Mouse (Mus musculus) heart, postnatal 0 days (tissue): ENCODE results near the gene Vrk1. TPM values are rescaled to one million over a fixed set of nuclear protein-coding genes. Genes with fewer than 3 reads are reported as not detected.

ENCODE experiments used
- ATAC-seq: fragments of 200-750 bp; cut with Nextera tagmentation; 2 replicates; pipeline ENCODE4 v1.8.0; 2017; ENCODE audit warnings: low read depth, moderate number of reproducible peaks, moderate library complexity; ENCODE audit not compliant: insufficient read depth
- DNase-seq: peaks from one replicate; pipeline ENCODE4 v3.0.0-alpha.2; 2016; ENCODE audit warnings: low spot score
- H3K27ac ChIP-seq: fragments of 300-500 bp; sonication (generic); 2 replicates; pipeline ENCODE4 v1.5.1; 2014; ENCODE audit warnings: low read depth, mild to moderate bottlenecking
- H3K27me3 ChIP-seq: fragments of 300-500 bp; sonication (generic); 2 replicates; pipeline ENCODE4 v1.6.1; 2014; ENCODE audit warnings: low read length, mixed read lengths; ENCODE audit not compliant: control insufficient read depth, insufficient read depth
- H3K36me3 ChIP-seq: fragments of 300-500 bp; sonication (generic); replicated peaks from 2 replicates; pipeline ENCODE4 v1.6.1; 2014; ENCODE audit warnings: low read length, mixed read lengths; ENCODE audit not compliant: control insufficient read depth, insufficient read depth
- H3K4me1 ChIP-seq: fragments of 300-500 bp; sonication (generic); 2 replicates; pipeline ENCODE4 v1.6.1; 2014; ENCODE audit warnings: antibody characterized with exemption; ENCODE audit not compliant: control insufficient read depth, insufficient read depth
- H3K4me2 ChIP-seq: fragments of 300-500 bp; sonication (generic); 2 replicates; pipeline ENCODE4 v1.6.1; 2014; ENCODE audit warnings: low read depth, mild to moderate bottlenecking, low read length, moderate library complexity
- H3K4me3 ChIP-seq: fragments of 300-500 bp; sonication (generic); 2 replicates; pipeline ENCODE4 v1.5.1; 2014; ENCODE audit warnings: low read depth, low read length
- H3K9ac ChIP-seq: fragments of 300-500 bp; sonication (generic); replicated peaks from 2 replicates; pipeline ENCODE4 v1.6.1; 2014; ENCODE audit warnings: low read depth, low read length, mixed read lengths
- H3K9me3 ChIP-seq: fragments of 300-500 bp; sonication (generic); replicated peaks from 2 replicates; pipeline ENCODE4 v1.6.1; 2016; ENCODE audit warnings: low read length; ENCODE audit not compliant: control insufficient read depth
- CTCF ChIP-seq: IDR thresholded peaks from 2 replicates; pipeline ENCODE4 v1.5.1; 2016; ENCODE audit warnings: antibody characterized with exemption, control low read depth, low read depth
- EP300 ChIP-seq: IDR thresholded peaks from 2 replicates; pipeline ENCODE4 v1.6.1; 2016; ENCODE audit warnings: antibody characterized with exemption, low read depth
- WGBS: fragments of 180-500 bp; shearing (Covaris S2); extraction: QIAGEN DNeasy Blood & Tissue Kit; methylation state at CpG from one replicate; pipeline ENCODE4 v1.1.7; 2014; 5-methylcytosine and 5-hydroxymethylcytosine counted together
- polyA plus RNA-seq: library from polyadenylated mRNA; unstranded; fragments of >200 nt; fragmentation: Nextera tagmentation; extraction: Ambion mirVana; gene quantifications from 2 replicates; pipeline ENCODE4 v1.2.1, GENCODE M21; 2015
- total RNA-seq: library from RNA; depleted of rRNA; stranded (reverse); fragments of >200 nt; gene quantifications from 2 replicates; pipeline ENCODE4 v1.2.3, GENCODE M21; 2014; ENCODE audit warnings: low replicate concordance; rRNA removed

The Vrk1 gene
- total RNA-seq (8.0 and 19.9 TPM in 2 replicates), polyA plus RNA-seq (23.6 and 26.0 TPM in 2 replicates)

DNA sequence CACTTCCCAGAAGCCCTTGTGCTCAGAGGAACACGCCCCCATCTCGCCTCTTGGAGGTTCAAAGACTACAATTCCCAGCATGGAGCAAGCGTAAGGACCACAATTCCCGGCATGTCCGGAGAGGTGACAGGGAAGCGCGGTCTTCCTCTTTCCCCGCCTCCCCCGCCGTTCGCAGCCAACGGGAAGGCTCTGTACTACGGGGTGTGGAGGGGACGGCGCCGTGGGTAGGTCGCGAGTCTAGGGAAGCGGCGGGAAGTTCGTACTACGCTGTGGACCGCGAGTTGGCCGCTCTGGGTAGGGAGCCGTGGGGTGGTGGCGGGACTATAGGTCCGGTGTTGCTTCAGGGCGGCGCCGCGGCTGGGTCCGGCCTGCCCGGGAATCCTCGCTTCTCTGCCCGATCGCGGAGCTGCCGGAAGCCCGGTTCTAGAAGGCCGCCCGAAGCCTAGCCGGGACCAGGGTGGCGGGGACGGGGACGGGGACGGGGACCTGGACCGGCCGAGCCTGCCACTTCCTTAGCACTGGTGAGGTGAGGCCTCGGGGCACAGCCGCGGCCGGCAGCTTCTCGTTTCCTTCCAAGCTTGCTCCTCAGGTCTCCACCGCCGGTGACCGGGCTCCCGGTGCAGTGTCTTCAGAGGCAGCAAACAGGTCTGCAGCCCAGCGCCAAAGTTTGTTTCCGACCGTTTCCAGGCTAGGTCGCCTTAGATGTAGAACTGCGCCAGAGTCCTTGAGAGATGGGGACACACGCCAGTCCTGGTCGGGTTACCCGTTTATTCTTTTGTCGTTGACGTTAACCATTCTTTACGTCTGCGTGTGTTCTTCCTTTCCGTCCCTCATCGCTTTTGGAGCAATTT lies at the start of gene Vrk1:
Vrk1 (plus strand) TSS at position 164 of the 851 bp plus-strand sequence.
- H3K27ac ChIP-seq: peak within 1 kb of the TSS; percentile 85
- under 1% methylated on average over 71 of the region's 72 CpGs for WGBS
- peak; percentile 98 for ATAC-seq

GRCm38 (mm10) chr12:105960592-105961330 lies 49.3 kb upstream of the Vrk1 start:
- no peak overlapping the region for H3K4me2 ChIP-seq
- peaks cover 9% of the 10 kb centered on the region for H3K4me1 ChIP-seq
- 24% methylated on average over 19 of the region's 19 CpGs for WGBS
- no peak for DNase-seq
- no peaks in the 10 kb centered on the region for H3K9me3 ChIP-seq
- TF ChIP-seq EP300: no peak
- no peak for TF ChIP-seq CTCF
- H3K36me3 ChIP-seq: no peaks in the 10 kb centered on the region
- peaks cover 17% of the 10 kb centered on the region for H3K27me3 ChIP-seq
- no peak overlapping the region for H3K27ac ChIP-seq
- no peak overlapping the region for H3K4me3 ChIP-seq
- no peak overlapping the region for H3K9ac ChIP-seq
- no peak for ATAC-seq

More for the DNA sequence above, at the start of gene Vrk1:
- Histone ChIP-seq H3K27me3 (no peaks in the 10 kb centered on the region), H3K4me3 (peak within 1 kb of the TSS; percentile 86), H3K4me1 (peaks cover 10% of the 10 kb centered on the region), H3K9ac (peak within 1 kb of the TSS; percentile 74), H3K36me3 (no peaks in the 10 kb centered on the region), H3K4me2 (peak within 1 kb of the TSS; percentile 71), H3K9me3 (no peaks in the 10 kb centered on the region)
- TF ChIP-seq EP300: no peak
- no peak for TF ChIP-seq CTCF
- DNase-seq: peak; percentile 100

- DNase-seq: no peak
- Histone ChIP-seq H3K36me3 (no peaks in the 10 kb centered on the region), H3K27ac (no peak overlapping the region), H3K4me2 (peak overlapping the region; percentile 98), H3K4me3 (peak overlapping the region; percentile 65), H3K27me3 (peaks cover 17% of the 10 kb centered on the region), H3K9me3 (no peaks in the 10 kb centered on the region), H3K4me1 (peaks cover 3% of the 10 kb centered on the region; the same call in 1 of the 2 replicates), H3K9ac (no peak overlapping the region)
- 10% methylated on average over 12 of the region's 12 CpGs for WGBS
- no peak for ATAC-seq
- no peak for TF ChIP-seq CTCF
- no peak for TF ChIP-seq EP300
Observed at GRCm38 (mm10) chr12:105961667-105962066, 48.4 kb upstream of the Vrk1 start.

- Histone ChIP-seq H3K27ac (no peak overlapping the region), H3K4me2 (peak overlapping the region; percentile 98), H3K4me1 (peaks cover 4% of the 10 kb centered on the region; the same call in 1 of the 2 replicates), H3K27me3 (peaks cover 20% of the 10 kb centered on the region), H3K9me3 (no peaks in the 10 kb centered on the region), H3K9ac (peak overlapping the region; percentile 37), H3K4me3 (peak overlapping the region; percentile 65), H3K36me3 (no peaks in the 10 kb centered on the region)
- DNase-seq: peak; percentile 69
- TF ChIP-seq EP300 (no peak), CTCF (peak; percentile 96)
- 2% methylated on average over 37 of the region's 37 CpGs for WGBS
- peak; percentile 93 for ATAC-seq
Observed at GRCm38 (mm10) chr12:105962103-105963011, 47.7 kb upstream of the Vrk1 start.
